Mouse (Mus musculus) ES-Bruce4 (cell line): ENCODE measurements around the gene Med13l. TPM values are rescaled to one million over a fixed set of nuclear protein-coding genes. Genes with fewer than 3 reads are reported as not detected.

Source experiments
- H3K27ac ChIP-seq: 2 replicates; pipeline ENCODE4 v1.5.1; 2012; ENCODE audit warnings: low read length, inconsistent platforms; ENCODE audit not compliant: insufficient read depth
- H3K27me3 ChIP-seq: 2 replicates; pipeline ENCODE4 v1.6.1; 2012; ENCODE audit warnings: mild to moderate bottlenecking, low read length, inconsistent platforms; ENCODE audit not compliant: control insufficient read depth, poor library complexity, insufficient read depth, severe bottlenecking
- H3K36me3 ChIP-seq: 2 replicates; pipeline ENCODE4 v1.6.1; 2012; ENCODE audit warnings: inconsistent platforms, mild to moderate bottlenecking, low read length, moderate library complexity; ENCODE audit not compliant: control insufficient read depth, poor library complexity, insufficient read depth, severe bottlenecking
- H3K4me1 ChIP-seq: one replicate; pipeline ENCODE4 v1.8.1; 2011; ENCODE audit warnings: low read length; ENCODE audit not compliant: control insufficient read depth, insufficient read depth
- H3K4me3 ChIP-seq: 2 replicates; pipeline ENCODE4 v1.5.1; 2011; ENCODE audit warnings: low read depth, mild to moderate bottlenecking, low read length
- H3K9ac ChIP-seq: 2 replicates; pipeline ENCODE4 v1.6.1; 2012; ENCODE audit warnings: low read depth, mild to moderate bottlenecking, inconsistent platforms; ENCODE audit not compliant: poor library complexity, severe bottlenecking
- H3K9me3 ChIP-seq: replicated peaks from 2 replicates; pipeline ENCODE4 v1.6.1; 2012; ENCODE audit warnings: mild to moderate bottlenecking, low read length, inconsistent platforms; ENCODE audit not compliant: control insufficient read depth, poor library complexity, insufficient read depth, severe bottlenecking
- CTCF ChIP-seq: IDR thresholded peaks from one replicate; pipeline ENCODE4 v1.8.1; 2011; ENCODE audit warnings: low read depth, low read length
- EP300 ChIP-seq: IDR thresholded peaks from 2 replicates; pipeline ENCODE4 v1.6.1; 2011; ENCODE audit warnings: low read depth, low read length; ENCODE audit not compliant: insufficient read depth
- POLR2A ChIP-seq: IDR thresholded peaks from one replicate; pipeline ENCODE4 v1.8.1; 2011; ENCODE audit warnings: low read length; ENCODE audit not compliant: insufficient read depth
- polyA plus RNA-seq: library from polyadenylated mRNA; stranded (reverse); fragments of >200 nt; gene quantifications from 2 replicates; pipeline ENCODE4 v1.2.4, GENCODE M21; 2011; ENCODE audit warnings: low read depth; ENCODE audit not compliant: missing spikeins, insufficient read depth, insufficient read length

The Med13l gene
- polyA plus RNA-seq, 1 experiment, result 43.9 TPM

DNA sequence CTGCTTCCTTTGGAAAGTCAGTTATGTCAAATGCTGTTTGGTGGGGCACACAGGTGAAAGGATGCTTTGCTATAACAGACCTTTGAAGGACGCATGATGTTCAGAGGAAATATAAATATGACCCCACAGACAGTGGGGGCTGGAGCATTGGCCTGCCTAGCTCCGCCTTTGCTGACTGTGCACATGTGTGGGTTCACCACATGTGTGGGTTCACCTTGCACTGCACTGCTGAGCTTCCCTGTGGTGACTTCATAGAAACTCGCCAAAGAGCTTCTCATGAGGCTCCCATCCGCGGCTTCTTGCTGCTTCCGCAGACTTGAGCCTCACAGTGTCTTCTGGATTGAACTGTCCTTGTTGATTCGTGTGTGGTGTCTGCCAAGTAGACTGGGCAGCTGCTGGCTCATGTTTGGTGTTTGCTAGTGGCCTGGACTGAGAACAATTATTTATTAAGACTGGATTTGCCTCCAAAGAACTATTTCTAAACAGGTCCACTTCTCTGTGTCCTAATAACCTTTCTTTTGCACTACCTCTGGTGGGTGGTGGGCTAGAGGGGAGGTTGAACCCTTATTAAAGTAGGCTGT, 59.9 kb downstream of the Med13l start:
- Histone ChIP-seq H3K4me1 (peaks cover 4% of the 10 kb centered on the region), H3K36me3 (no peaks in the 10 kb centered on the region), H3K4me3 (no peak overlapping the region), H3K27ac (no peak overlapping the region), H3K9ac (no peak overlapping the region), H3K9me3 (no peaks in the 10 kb centered on the region), H3K27me3 (no peaks in the 10 kb centered on the region)
- TF ChIP-seq POLR2A, result no peak
- TF ChIP-seq EP300, result no peak
- TF ChIP-seq CTCF, result no peak

DNA sequence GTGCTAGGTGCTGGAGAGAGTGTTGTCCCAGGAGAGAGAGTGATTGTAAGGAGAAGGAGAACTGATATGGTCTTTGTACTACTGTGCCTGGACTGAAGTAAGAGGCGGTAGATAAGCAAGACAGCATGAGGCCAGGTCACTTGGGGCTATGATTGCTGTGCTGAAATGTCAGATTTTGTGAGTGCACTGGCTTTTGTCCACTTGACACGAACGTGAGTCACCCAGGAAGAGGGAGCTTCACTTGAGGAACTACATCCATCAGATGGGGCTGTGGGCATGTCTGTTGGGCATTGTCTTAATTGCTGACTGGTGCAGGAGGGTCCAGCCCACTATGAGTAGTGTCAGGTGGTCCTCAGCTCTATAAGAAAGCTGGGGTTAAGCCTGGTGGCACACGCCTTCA, 61.4 kb downstream of the Med13l start:
- peaks cover 4% of the 10 kb centered on the region for H3K4me1 ChIP-seq

DNA sequence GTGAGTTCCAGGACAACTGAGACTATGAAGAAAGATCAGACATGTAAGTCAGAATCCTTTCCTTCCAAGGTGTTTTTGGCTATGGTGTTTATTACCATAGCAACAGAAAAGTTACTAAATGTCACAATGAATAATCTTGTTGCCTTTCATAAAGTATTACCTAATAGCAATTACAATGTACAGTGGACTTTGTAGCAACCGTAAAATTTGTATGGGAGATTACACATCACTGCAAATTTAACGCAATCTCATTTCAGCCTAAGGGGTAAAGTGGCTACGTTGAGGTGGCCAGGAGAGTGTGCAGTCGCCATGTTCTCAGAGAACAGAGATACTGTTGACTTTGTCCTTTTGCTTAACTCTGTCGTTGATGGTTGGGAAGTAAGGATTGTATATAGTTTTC, 61.9 kb downstream of the Med13l start:
- no peaks in the 10 kb centered on the region for H3K27me3 ChIP-seq
- H3K9me3 ChIP-seq, result no peaks in the 10 kb centered on the region
- TF ChIP-seq POLR2A, result no peak
- H3K27ac ChIP-seq, result no peak overlapping the region
- peaks cover 4% of the 10 kb centered on the region for H3K4me1 ChIP-seq
- H3K36me3 ChIP-seq, result no peaks in the 10 kb centered on the region
- H3K9ac ChIP-seq, result no peak overlapping the region
- H3K4me3 ChIP-seq, result no peak overlapping the region

More for the DNA sequence above, 61.4 kb downstream of the Med13l start:
- Histone ChIP-seq H3K36me3 (no peaks in the 10 kb centered on the region), H3K27me3 (no peaks in the 10 kb centered on the region), H3K27ac (no peak overlapping the region), H3K9me3 (no peaks in the 10 kb centered on the region), H3K4me3 (no peak overlapping the region), H3K9ac (no peak overlapping the region)
- no peak for TF ChIP-seq EP300
- TF ChIP-seq CTCF, result no peak
- TF ChIP-seq POLR2A, result no peak

DNA sequence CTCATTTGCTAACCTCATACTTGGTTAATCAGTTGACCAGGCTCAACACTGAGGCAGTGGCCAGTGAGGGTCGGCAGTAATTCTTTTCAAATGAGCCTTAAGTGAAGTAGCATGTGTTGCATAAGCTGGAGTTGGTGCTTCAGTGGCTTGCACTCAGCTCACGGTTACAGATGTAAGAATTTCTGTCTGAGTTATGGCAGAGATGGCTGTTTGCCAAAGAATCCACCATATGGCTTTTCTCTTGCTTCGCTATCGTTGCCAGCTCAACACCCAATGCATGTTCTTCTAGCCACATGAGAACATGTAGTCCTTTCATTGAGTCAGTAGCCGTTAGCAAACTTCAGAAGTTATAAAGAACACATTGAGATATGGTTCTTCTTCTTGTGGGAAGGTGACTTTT, 63.3 kb downstream of the Med13l start:
- H3K9me3 ChIP-seq, result no peaks in the 10 kb centered on the region
- H3K9ac ChIP-seq, result no peak overlapping the region
- TF ChIP-seq CTCF (no peak), EP300 (no peak), POLR2A (no peak)
- no peaks in the 10 kb centered on the region for H3K27me3 ChIP-seq
- H3K4me1 ChIP-seq, result peaks cover 2% of the 10 kb centered on the region
- H3K36me3 ChIP-seq, result no peaks in the 10 kb centered on the region
- H3K4me3 ChIP-seq, result no peak overlapping the region
- H3K27ac ChIP-seq, result no peak overlapping the region

DNA sequence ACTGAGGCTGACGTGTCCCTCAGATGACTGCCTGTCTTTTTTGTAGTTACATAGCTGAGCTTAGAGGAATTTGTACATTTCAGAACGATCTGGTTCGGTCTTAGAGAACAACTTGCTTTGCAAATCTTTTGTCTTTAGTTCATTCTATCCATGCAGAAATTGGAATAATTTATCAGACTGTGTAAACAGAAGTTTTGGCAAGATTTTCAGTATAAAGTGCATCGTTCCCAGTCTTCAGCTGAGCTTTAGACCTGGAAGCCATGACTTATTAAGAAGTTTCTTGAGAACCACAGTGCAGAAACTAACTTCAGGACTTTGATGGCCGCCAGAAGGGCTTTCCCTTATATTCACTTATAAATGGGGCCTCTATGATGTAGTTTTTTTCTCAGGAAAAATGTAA, 67.2 kb downstream of the Med13l start:
- H3K27me3 ChIP-seq, result no peaks in the 10 kb centered on the region
- no peak overlapping the region for H3K9ac ChIP-seq
- no peak overlapping the region for H3K27ac ChIP-seq
- H3K36me3 ChIP-seq, result no peaks in the 10 kb centered on the region
- H3K4me3 ChIP-seq, result no peak overlapping the region
- no peaks in the 10 kb centered on the region for H3K4me1 ChIP-seq
- H3K9me3 ChIP-seq, result no peaks in the 10 kb centered on the region
- no peak for TF ChIP-seq CTCF
- no peak for TF ChIP-seq EP300
- no peak for TF ChIP-seq POLR2A

DNA sequence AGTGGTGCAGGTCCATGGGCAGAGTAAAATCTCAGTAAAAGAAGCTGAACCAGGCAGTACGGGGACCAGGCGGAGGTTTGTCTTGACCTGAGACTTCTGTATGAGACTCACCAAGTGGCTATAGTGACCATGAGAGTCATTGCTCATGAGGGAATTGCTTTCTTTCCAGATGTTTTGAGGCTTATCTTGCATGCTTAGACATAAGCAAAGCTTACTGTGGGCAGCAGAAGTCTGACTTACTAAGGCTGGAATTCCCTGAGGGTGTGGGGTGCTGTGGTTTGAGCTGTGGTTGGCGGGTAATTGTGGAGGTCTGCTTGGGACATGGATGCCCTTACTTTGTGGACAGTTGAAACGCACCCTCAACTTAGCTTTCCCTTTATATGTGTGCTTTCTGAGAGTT, 67.7 kb downstream of the Med13l start:
- TF ChIP-seq CTCF (no peak), EP300 (no peak), POLR2A (no peak)
- H3K4me1 ChIP-seq, result no peaks in the 10 kb centered on the region

More for the DNA sequence above, 67.7 kb downstream of the Med13l start:
- no peaks in the 10 kb centered on the region for H3K27me3 ChIP-seq
- no peak overlapping the region for H3K27ac ChIP-seq
- H3K36me3 ChIP-seq, result no peaks in the 10 kb centered on the region
- no peaks in the 10 kb centered on the region for H3K9me3 ChIP-seq
- no peak overlapping the region for H3K9ac ChIP-seq
- H3K4me3 ChIP-seq, result no peak overlapping the region
